Mouse (Mus musculus): ENCODE measurements at regions not wholly inside any gene's neighbourhood (a gene's known extent, or its start where the extent isn't known, plus 50 kb on each side); places are given as distances from the start of the nearest gene placed in this dataset.

- in situ Hi-C loops (cut with MboI, MseI): no loop called here
Observed at GRCm38 (mm10) chr16:31597965-31598364, 65.3 kb upstream of the Dlg1 start.

- in situ Hi-C loops (cut with MboI, MseI): no loop called here
Observed at GRCm38 (mm10) chr16:31598409-31598988, 64.7 kb upstream of the Dlg1 start.

GRCm38 (mm10) chr16:31598989-31599421, 64.2 kb upstream of the Dlg1 start:
- in situ Hi-C loops (cut with MboI, MseI): no loop called here

GRCm38 (mm10) chr16:31601278-31601677, 62.0 kb upstream of the Dlg1 start:
- in situ Hi-C loops (cut with MboI, MseI): no loop called here

GRCm38 (mm10) chr16:31603185-31603584, 60.1 kb upstream of the Dlg1 start:
- in situ Hi-C loops (cut with MboI, MseI): no loop called here

GRCm38 (mm10) chr16:31606389-31607177, 56.7 kb upstream of the Dlg1 start:
- in situ Hi-C loops (cut with MboI, MseI): no loop called here

GRCm38 (mm10) chr16:31608964-31609363, 54.3 kb upstream of the Dlg1 start:
- in situ Hi-C loops (cut with MboI, MseI): no loop called here

- in situ Hi-C loops (cut with MboI, MseI): no loop called here
Observed at GRCm38 (mm10) chr16:31609394-31610172, 53.7 kb upstream of the Dlg1 start.
